Mouse (Mus musculus): ENCODE measurements at regions not wholly inside any gene's neighbourhood (a gene's known extent, or its start where the extent isn't known, plus 50 kb on each side); places are given as distances from the start of the nearest gene placed in this dataset.

DNA sequence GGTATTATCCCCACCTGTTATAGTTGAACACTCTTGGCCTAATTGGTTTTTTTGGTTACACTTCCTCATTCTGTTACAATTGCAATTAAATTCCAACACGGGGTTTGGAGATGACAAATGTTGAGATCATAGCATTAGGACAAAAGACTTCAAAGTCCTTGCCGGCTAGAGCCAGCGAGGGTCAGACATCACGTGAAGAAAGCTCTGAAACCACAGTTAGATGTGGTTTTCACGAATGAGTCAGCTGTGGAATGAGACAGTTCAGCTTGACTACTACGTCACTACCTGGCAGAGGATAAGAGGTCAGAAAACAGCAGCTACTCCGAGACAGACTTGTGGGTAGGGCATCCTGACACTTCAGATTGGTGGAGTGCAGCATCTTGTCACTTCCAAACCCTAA lies 55.5 kb upstream of the Trio start:
- DNase-seq (ENCODE audit: low spot score) (no peak), ATAC-seq (replicated peaks; ENCODE audit: low FRiP score, low TSS enrichment, low read depth) (no peak)
- 79% methylated on average over 7 of the region's 7 CpGs for WGBS

DNA sequence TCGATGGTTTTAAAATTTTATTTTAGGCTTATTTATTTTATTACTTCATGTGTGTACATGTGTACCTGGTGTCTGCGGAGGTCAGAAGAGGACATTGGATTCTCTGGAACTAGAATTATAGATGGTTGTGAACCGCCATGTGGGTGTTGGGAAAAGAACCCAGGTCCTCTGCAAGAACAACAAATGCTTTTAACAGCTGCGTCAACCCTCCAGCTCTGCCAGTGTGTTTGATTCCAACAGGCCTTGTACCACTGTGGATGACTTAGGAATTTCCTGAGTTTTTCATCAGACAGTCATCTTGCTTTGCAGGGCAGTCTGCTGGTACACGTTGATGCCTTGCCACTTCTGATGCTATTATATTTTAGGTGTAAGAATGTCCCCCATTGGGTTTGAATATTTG lies 56.8 kb upstream of the Trio start:
- no peaks in the 10 kb centered on the region for H3K9me3 ChIP-seq (ENCODE audit: control insufficient read depth, low read length)
- no peaks in the 10 kb centered on the region for H3K27me3 ChIP-seq (replicated peaks; ENCODE audit: control insufficient read depth, insufficient read depth, low read length)
- ATAC-seq (replicated peaks; ENCODE audit: low FRiP score, low TSS enrichment, low read depth) (no peak), DNase-seq (ENCODE audit: low spot score) (no peak)
- no peaks in the 10 kb centered on the region for H3K4me1 ChIP-seq (replicated peaks; ENCODE audit: control insufficient read depth, insufficient read depth, low read length)
- no peak overlapping the region for H3K27ac ChIP-seq (ENCODE audit: low read depth)
- no peak overlapping the region for H3K9ac ChIP-seq (ENCODE audit: low read length)
- WGBS, result 88% methylated on average over 5 of the region's 5 CpGs
- no peak overlapping the region for H3K4me2 ChIP-seq (ENCODE audit: low read length)
- no peak overlapping the region for H3K4me3 ChIP-seq (ENCODE audit: low read depth, low read length)
- no peaks in the 10 kb centered on the region for H3K36me3 ChIP-seq (ENCODE audit: control insufficient read depth, insufficient read depth, low read length)

More for the DNA sequence above, 55.5 kb upstream of the Trio start:
- Histone ChIP-seq H3K27ac (ENCODE audit: low read depth) (no peak overlapping the region), H3K4me1 (replicated peaks; ENCODE audit: control insufficient read depth, insufficient read depth, low read length) (no peaks in the 10 kb centered on the region), H3K4me3 (ENCODE audit: low read depth, low read length) (no peak overlapping the region), H3K9ac (ENCODE audit: low read length) (no peak overlapping the region), H3K4me2 (ENCODE audit: low read length) (no peak overlapping the region), H3K9me3 (ENCODE audit: control insufficient read depth, low read length) (no peaks in the 10 kb centered on the region), H3K36me3 (ENCODE audit: control insufficient read depth, insufficient read depth, low read length) (no peaks in the 10 kb centered on the region), H3K27me3 (replicated peaks; ENCODE audit: control insufficient read depth, insufficient read depth, low read length) (no peaks in the 10 kb centered on the region)

DNA sequence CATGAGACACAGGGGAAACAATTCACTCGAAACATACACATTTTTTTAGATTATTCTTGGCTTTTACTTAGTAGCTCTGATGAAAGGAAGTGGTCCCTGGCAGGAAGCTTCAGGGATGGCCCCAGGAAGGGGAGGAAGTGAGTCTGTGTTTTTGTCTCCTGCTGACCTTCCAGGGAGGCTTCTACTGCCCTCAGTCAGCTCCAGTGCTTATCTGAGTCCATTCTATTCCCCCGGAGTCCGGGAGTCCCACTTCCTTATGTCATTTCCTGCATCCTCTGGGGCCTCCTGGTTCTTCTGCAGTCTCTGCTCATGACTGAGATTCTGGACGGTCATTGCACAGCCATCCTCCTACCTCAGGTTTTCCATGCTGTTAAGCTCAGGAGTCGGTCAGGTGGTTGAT lies 80.3 kb upstream of the Trio start:
- Histone ChIP-seq H3K27ac (ENCODE audit: low read depth) (no peak overlapping the region), H3K4me2 (ENCODE audit: low read length) (no peak overlapping the region), H3K9ac (ENCODE audit: low read length) (no peak overlapping the region), H3K4me3 (ENCODE audit: low read depth, low read length) (no peak overlapping the region), H3K27me3 (replicated peaks; ENCODE audit: control insufficient read depth, insufficient read depth, low read length) (no peaks in the 10 kb centered on the region), H3K4me1 (replicated peaks; ENCODE audit: control insufficient read depth, insufficient read depth, low read length) (no peaks in the 10 kb centered on the region), H3K36me3 (ENCODE audit: control insufficient read depth, insufficient read depth, low read length) (no peaks in the 10 kb centered on the region), H3K9me3 (ENCODE audit: control insufficient read depth, low read length) (no peaks in the 10 kb centered on the region)
- DNase-seq (ENCODE audit: low spot score) (no peak), ATAC-seq (replicated peaks; ENCODE audit: low FRiP score, low TSS enrichment, low read depth) (no peak)
- WGBS, result 75% methylated on average over 5 of the region's 5 CpGs

DNA sequence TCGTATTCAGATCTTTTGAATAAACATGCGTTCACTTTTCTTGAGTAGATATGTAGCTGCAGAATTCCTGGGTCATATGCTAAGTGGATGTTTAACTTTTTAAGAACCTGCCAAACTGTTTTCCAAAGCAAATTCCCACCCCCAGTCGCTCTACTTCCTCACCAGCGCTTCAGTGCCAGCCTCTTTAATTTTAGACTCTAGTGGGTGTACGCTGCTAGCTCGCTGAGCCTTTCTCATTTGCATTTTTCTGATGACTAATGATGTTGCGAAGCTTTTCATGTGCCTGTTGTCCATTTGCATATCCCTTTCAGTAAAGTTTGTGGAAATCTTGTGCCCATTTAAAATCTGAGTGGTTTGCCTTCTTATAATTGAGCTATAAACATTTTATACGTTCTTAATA lies 84.3 kb upstream of the Trio start:
- Histone ChIP-seq H3K27ac (ENCODE audit: low read depth) (no peak overlapping the region), H3K36me3 (ENCODE audit: control insufficient read depth, insufficient read depth, low read length) (no peaks in the 10 kb centered on the region), H3K9me3 (ENCODE audit: control insufficient read depth, low read length) (no peaks in the 10 kb centered on the region), H3K27me3 (replicated peaks; ENCODE audit: control insufficient read depth, insufficient read depth, low read length) (no peaks in the 10 kb centered on the region), H3K4me3 (ENCODE audit: low read depth, low read length) (no peak overlapping the region), H3K4me2 (ENCODE audit: low read length) (no peak overlapping the region), H3K9ac (ENCODE audit: low read length) (no peak overlapping the region), H3K4me1 (replicated peaks; ENCODE audit: control insufficient read depth, insufficient read depth, low read length) (no peaks in the 10 kb centered on the region)
- DNase-seq (ENCODE audit: low spot score), result no peak
- no peak for ATAC-seq (replicated peaks; ENCODE audit: low FRiP score, low TSS enrichment, low read depth)
- 77% methylated on average over 8 of the region's 8 CpGs for WGBS

DNA sequence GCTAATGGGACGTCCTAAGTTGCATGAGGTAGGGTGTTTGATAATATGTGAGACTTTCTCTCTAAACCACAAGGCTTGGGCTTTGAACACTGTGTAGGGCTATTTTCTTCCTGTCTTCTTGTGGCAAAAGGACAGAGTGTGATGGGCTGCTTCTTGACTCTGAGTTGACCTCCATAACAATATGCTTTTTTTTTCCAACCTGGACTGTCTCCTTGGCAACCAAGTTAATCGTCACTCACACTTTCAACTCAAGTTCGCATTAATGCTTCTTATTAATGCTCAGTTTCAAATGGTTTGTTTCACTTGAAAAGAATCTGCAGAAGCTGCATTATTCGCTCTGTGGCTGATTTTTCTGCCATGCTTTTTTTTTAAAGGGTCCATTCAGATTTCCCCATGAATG lies 87.8 kb upstream of the Trio start:
- WGBS, result 73% methylated on average over 4 of the region's 4 CpGs
- ATAC-seq (replicated peaks; ENCODE audit: low FRiP score, low TSS enrichment, low read depth), result no peak
- no peak overlapping the region for H3K9ac ChIP-seq (ENCODE audit: low read length)

DNA sequence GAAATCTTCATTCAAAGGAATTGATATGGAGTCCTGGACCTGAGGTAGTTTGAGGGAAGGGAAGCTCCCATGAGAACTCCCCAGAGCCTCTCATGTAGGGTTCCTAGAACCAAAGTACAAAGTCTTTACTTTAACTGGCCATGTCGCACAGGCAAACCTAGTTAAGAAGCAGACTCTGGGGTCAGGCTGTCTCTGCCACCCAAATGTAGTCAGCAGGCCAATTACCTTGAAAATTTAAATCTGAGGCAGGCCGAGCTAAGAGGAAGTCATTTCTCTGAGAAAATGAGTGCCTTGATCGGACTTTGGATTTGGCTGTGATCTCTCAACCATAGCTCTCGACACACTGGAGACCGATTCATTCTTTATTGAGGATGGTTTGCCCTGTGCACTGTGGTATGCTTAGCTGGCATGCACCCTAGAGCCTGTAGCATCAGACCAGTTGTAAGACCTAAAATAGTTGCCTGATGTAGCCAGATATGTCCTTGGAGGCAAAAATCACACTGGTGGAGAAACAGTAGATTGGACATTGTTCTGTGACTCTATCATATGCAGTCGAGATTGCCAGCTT lies 88.6 kb upstream of the Trio start:
- no peaks in the 10 kb centered on the region for H3K9me3 ChIP-seq (ENCODE audit: control insufficient read depth, low read length)
- H3K9ac ChIP-seq (ENCODE audit: low read length), result no peak overlapping the region
- H3K27ac ChIP-seq (ENCODE audit: low read depth), result no peak overlapping the region
- H3K4me2 ChIP-seq (ENCODE audit: low read length), result no peak overlapping the region
- no peaks in the 10 kb centered on the region for H3K27me3 ChIP-seq (replicated peaks; ENCODE audit: control insufficient read depth, insufficient read depth, low read length)
- H3K36me3 ChIP-seq (ENCODE audit: control insufficient read depth, insufficient read depth, low read length), result no peaks in the 10 kb centered on the region
- no peak overlapping the region for H3K4me3 ChIP-seq (ENCODE audit: low read depth, low read length)
- ATAC-seq (replicated peaks; ENCODE audit: low FRiP score, low TSS enrichment, low read depth), result no peak
- DNase-seq (ENCODE audit: low spot score), result no peak
- 81% methylated on average over 6 of the region's 6 CpGs for WGBS
- no peaks in the 10 kb centered on the region for H3K4me1 ChIP-seq (replicated peaks; ENCODE audit: control insufficient read depth, insufficient read depth, low read length)

More for the DNA sequence above, 87.8 kb upstream of the Trio start:
- H3K27me3 ChIP-seq (replicated peaks; ENCODE audit: control insufficient read depth, insufficient read depth, low read length), result no peaks in the 10 kb centered on the region
- no peak overlapping the region for H3K4me3 ChIP-seq (ENCODE audit: low read depth, low read length)
- H3K27ac ChIP-seq (ENCODE audit: low read depth), result no peak overlapping the region
- H3K9me3 ChIP-seq (ENCODE audit: control insufficient read depth, low read length), result no peaks in the 10 kb centered on the region
- H3K36me3 ChIP-seq (ENCODE audit: control insufficient read depth, insufficient read depth, low read length), result no peaks in the 10 kb centered on the region
- no peaks in the 10 kb centered on the region for H3K4me1 ChIP-seq (replicated peaks; ENCODE audit: control insufficient read depth, insufficient read depth, low read length)
- DNase-seq (ENCODE audit: low spot score), result no peak
- H3K4me2 ChIP-seq (ENCODE audit: low read length), result no peak overlapping the region

DNA sequence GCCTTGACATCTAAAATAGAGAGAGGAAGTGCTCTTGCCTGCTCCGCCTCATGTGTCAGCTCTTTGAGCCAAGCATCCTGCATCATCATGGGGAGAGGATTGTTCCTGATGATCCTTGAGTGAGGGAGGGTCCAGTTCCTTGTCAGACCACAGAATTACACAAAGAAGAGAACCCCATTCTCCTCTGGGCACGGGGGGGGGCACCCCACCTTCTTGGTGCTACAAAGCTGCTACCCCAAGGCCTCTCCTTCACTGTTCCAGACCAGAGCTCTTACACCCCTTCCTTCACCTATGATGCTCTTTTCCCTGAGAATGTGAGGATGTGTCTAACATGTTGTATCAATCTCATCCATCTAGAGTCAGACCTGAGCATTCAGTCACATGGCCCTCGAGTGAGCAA lies 76.7 kb upstream of the Dnah5 start:
- no peaks in the 10 kb centered on the region for H3K27me3 ChIP-seq (replicated peaks; ENCODE audit: control insufficient read depth, insufficient read depth, low read length)
- H3K4me1 ChIP-seq (replicated peaks; ENCODE audit: control insufficient read depth, insufficient read depth, low read length), result no peaks in the 10 kb centered on the region
- no peak overlapping the region for H3K9ac ChIP-seq (ENCODE audit: low read length)
- H3K36me3 ChIP-seq (ENCODE audit: control insufficient read depth, insufficient read depth, low read length), result no peaks in the 10 kb centered on the region
- no peak overlapping the region for H3K4me2 ChIP-seq (ENCODE audit: low read length)
- WGBS, result 86% methylated on average over 3 of the region's 3 CpGs
- H3K27ac ChIP-seq (ENCODE audit: low read depth), result no peak overlapping the region
- DNase-seq (ENCODE audit: low spot score) (no peak), ATAC-seq (replicated peaks; ENCODE audit: low FRiP score, low TSS enrichment, low read depth) (no peak)
- no peaks in the 10 kb centered on the region for H3K9me3 ChIP-seq (ENCODE audit: control insufficient read depth, low read length)
- no peak overlapping the region for H3K4me3 ChIP-seq (ENCODE audit: low read depth, low read length)

DNA sequence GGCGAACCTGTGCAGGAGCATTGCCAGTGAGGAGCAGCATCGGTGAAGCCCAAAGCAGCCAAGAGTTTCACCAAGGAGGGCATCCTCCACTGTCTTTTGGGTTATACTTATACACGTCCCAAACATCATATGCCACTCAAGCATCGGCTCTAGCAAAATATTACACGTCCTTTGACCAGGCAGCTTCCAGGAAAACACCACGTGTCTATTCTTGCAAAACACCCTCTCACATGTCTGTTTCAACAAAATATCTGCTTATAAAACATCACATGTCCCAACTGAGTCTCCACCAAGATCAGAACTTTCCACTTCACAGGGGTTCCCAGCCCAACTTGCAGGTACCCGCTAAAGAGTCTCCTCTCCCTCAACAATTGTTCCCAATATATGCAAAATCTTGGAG lies 74.0 kb upstream of the Dnah5 start:
- no peak for DNase-seq (ENCODE audit: low spot score)
- no peaks in the 10 kb centered on the region for H3K4me1 ChIP-seq (replicated peaks; ENCODE audit: control insufficient read depth, insufficient read depth, low read length)
- H3K27me3 ChIP-seq (replicated peaks; ENCODE audit: control insufficient read depth, insufficient read depth, low read length), result no peaks in the 10 kb centered on the region
- H3K4me3 ChIP-seq (ENCODE audit: low read depth, low read length), result no peak overlapping the region
- H3K27ac ChIP-seq (ENCODE audit: low read depth), result no peak overlapping the region
- no peaks in the 10 kb centered on the region for H3K36me3 ChIP-seq (ENCODE audit: control insufficient read depth, insufficient read depth, low read length)
- H3K4me2 ChIP-seq (ENCODE audit: low read length), result no peak overlapping the region
- H3K9ac ChIP-seq (ENCODE audit: low read length), result no peak overlapping the region
- H3K9me3 ChIP-seq (ENCODE audit: control insufficient read depth, low read length), result no peaks in the 10 kb centered on the region
- WGBS, result 95% methylated on average over 7 of the region's 7 CpGs
- ATAC-seq (replicated peaks; ENCODE audit: low FRiP score, low TSS enrichment, low read depth), result no peak

DNA sequence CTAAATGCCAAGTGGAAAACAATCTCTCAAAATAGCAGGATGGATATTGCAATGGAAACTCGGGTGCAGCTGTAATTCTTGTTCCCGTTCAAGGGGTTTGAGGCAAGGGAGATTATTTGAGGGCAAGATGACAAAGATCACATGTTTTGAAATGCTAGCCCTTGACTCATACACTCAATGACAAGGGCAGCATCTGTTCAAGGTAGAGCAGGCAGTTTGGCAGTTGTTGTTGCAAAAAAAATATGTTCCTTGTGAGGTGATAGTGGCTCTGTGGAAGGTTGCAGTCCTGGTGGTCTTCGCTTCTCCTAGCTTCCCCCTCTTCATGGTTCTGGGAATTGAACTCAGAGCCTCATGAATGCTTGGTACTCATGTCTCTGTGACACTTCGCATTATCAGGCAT lies 72.0 kb upstream of the Dnah5 start:
- no peak overlapping the region for H3K4me3 ChIP-seq (ENCODE audit: low read depth, low read length)
- no peak for DNase-seq (ENCODE audit: low spot score)
- H3K9me3 ChIP-seq (ENCODE audit: control insufficient read depth, low read length), result no peaks in the 10 kb centered on the region
- no peak overlapping the region for H3K4me2 ChIP-seq (ENCODE audit: low read length)
- H3K36me3 ChIP-seq (ENCODE audit: control insufficient read depth, insufficient read depth, low read length), result no peaks in the 10 kb centered on the region
- H3K9ac ChIP-seq (ENCODE audit: low read length), result no peak overlapping the region
- WGBS, result 88% methylated on average over 4 of the region's 4 CpGs
- no peak for ATAC-seq (replicated peaks; ENCODE audit: low FRiP score, low TSS enrichment, low read depth)
- H3K27ac ChIP-seq (ENCODE audit: low read depth), result no peak overlapping the region
- no peaks in the 10 kb centered on the region for H3K4me1 ChIP-seq (replicated peaks; ENCODE audit: control insufficient read depth, insufficient read depth, low read length)
- no peaks in the 10 kb centered on the region for H3K27me3 ChIP-seq (replicated peaks; ENCODE audit: control insufficient read depth, insufficient read depth, low read length)

Measured in intestine, embryonic 14.5 days (tissue).